Mouse (Mus musculus) spleen, postnatal 36 days (tissue): Measurements from ENCODE around the gene Asb4.

Experiments
- DNase-seq, 2 experiments: peaks; one replicate each; pipeline ENCODE4 v3.0.0; 2022; ENCODE audit warnings: low spot score in 2 of 2, mixed read lengths in 1 of 2

Gene Asb4

DNA sequence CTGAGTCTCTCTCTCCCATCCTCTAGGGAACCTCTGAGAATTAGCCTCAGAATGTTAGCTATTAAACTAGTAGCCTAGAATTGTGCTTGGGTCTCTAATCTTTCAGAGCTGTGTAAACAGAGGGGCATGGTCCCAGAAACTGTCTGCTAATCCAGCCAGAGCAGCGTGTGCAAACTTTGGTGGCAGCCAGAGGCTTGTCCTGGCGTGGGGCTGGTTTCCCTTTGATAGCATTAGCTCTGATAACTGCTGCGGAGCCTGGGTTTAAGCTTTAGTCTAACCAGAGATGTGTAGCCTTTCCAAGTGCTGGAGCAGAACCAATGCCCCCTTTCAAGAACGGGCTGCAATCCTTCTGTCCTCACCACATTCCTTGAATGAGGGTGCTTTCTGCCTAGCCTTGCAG, 11.8 kb downstream of the Asb4 start:
- DNase-seq, result no peak

DNA sequence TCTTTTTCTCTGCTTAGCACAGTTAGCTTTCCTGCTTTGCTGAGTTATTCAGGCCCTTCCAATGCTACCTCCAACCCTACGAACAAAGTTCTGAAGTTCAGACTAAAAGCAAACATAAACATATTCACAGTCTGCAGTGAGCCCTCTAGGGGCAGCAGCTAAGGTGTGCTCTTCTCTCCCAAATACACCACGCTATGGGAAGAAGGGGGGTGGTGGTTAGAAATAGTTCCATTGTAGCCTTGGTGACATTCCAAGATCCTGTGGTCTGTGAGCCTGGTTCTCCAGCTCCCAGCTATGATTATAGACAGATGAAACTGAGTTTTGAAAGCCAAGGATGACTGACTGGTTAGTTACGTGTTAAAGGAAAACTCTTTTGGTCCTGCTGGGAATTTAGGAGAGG, 13.6 kb downstream of the Asb4 start:
- DNase-seq, result no peak

DNA sequence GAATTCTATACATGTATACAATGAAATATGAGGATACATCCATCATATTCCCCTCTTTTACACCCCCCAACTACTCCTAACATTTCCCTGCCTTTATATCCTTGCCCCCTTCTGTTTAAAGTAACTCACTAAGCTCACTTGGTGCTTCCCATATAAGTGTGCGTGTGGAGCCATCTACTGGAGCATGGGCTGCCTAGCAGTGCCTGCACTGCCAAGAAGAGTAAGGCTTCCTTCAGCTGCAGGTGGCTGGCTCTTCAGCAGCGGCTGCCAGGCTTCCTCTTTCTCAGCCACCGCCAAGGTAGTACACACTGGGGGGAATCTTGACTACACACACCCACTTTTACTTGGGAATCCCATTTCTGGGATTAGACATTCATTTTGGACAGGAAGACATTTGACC, 18.2 kb downstream of the Asb4 start:
- peak; percentile 40 to 44 for DNase-seq

DNA sequence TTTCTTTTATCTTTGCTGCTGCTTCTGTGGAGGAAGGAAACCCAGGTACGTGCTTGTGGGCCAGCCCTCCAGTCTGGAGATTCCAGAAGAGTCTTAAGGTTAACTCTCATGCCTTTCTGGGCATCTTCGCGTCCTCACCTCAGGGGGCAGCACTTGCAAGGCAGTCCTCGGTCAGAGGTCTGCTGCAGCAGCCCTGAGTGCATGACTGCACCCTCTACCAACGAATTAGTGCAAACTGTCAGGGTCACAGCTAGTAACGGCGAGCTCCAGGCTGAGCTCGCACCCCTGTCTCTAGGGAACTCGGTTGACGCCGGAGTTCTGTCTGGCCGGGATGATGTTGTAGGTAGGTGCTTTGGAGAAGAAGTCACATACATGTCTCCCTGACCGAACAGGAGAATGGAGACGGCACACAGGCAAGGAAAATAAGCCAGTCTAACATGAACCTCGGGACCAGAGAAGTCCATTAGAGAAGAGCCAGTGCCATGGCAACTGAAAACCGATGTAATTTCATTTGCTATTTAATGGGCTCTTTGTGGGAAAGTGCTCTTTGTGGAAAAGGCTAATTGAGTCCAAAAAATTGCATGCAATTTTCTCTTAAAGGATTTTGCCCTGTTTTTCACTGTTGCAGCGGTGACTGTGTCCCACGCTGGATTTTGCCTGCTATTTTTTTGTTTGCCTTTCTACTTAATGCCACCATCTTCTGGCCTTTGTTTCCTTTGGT, 20.1 kb downstream of the Asb4 start:
- no peak for DNase-seq

DNA sequence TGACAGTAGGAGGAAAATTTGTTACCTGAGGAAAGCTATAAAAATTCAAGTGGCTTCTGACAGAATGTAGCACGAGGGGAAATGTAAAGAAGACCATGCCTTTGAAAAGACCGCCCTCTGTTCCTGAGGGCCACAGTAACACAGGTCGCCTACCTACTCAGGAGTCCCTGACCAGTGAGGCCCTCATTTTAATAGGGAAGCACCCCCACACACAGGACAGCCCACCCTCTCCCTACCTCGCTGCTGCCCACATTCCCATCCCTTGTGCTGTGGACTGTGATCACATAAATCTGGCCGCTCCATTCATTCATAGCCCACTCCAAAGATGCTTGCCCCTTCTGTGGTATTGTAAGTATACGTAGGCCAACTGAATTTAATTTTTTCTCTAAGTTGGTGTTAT, 20.8 kb downstream of the Asb4 start:
- DNase-seq, result no peak

DNA sequence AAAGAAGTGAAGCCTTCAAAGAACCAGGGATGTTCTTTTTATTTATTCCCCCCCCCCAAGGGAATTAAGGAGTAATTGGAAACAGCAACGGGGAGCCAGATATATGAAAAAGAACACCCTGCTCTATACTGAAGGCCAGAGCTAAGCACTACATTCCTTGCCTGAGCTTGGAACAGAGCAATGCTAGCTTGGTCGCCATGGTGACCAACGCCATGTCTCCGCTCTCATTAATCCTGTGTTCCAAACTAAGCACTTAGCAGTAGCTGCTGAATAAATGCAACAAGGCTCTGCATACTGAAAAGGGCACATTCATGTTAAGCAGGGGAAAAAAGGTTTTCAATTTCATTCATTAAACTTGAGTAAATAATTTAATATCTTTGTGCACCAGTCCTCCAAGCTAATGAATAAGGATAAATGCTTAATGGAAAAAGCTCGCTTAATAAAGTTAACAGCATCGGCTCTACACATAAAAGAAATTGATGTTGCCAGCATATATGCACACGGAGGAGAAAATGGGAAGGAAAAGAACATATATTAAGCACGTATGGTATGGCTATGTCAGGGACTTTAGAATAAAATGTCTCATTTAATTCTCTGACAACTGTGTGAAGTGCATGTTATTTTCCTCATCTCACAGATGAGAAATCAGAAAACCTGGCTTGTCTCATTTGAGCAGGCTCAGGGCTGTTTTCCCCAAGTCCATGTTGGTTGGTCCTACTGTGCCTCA, 25.4 kb downstream of the Asb4 start:
- DNase-seq, result no peak

DNA sequence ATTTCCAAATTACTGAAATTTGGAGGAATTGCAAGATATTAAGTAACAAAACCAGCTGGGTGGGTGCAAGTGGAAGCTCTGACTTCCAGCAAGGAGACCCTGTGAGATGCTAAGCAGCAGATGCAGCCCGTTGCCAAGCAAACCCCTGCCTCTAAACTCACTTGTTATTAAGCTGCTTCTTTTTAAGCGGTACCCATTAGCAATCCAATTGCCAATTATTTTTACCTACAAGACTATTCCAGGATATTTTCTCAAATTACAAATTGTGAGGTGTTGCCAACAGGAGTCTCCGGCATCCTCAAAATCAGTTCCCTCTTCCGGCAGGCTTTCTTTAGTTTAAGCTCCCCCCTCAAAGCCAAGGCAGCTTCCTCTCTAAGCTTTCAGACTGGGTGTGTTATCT, 26.5 kb downstream of the Asb4 start:
- DNase-seq, result no peak

DNA sequence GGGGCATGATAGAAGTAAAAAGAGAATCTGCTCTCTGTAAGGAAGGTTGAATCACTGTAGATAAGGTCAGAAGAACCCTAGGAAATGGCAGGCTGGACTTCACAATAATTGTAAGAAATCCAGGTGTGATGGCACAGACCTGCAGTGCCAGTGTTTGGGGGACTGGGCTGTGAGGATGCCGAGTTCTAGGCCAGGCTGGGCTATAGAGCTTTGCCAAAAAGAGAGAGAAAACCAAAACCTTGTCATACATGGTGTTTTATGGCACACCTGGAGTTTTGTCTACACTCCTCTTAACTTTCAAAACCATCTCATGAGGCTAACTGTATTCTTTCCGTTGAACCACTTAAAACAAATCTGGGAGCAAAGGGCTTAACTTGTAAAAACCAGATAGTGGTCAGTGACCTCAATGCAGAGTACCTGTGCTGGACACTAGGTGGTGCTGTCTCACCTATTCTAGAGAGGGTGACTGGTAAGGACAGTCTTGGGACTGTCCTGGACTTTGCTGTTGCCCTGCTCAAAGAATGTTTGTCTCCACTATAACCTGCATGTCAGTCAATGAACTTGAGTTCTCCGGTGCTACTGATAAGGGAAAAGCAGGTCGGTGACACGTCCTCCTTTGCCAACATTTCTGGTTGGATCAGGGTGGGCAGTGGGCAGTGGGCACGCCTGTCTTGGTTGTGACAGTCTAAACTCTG, 27.7 kb downstream of the Asb4 start:
- DNase-seq, result peak; percentile 41 to 45

DNA sequence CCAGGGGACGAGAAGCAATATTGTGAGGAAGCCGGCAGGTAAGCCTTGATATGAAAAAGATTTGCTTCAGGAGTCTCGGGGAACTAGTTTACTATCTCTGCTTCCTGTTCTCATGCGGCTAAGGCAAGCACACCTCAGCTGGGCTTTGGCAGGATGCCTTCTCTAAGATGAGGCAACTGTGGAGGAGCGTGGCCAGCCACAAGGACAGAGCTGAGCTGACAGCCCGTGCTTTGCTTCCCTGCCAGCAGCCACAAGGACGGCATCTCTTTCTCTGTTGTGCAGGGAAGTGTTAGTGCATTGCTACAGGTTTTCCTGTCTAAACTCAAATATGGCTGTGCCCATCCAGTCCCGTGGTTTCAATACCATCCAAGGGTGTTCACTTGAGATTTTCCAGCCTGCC, 30.1 kb downstream of the Asb4 start:
- DNase-seq, result peak in 1 of 2 experiments; percentile 9

DNA sequence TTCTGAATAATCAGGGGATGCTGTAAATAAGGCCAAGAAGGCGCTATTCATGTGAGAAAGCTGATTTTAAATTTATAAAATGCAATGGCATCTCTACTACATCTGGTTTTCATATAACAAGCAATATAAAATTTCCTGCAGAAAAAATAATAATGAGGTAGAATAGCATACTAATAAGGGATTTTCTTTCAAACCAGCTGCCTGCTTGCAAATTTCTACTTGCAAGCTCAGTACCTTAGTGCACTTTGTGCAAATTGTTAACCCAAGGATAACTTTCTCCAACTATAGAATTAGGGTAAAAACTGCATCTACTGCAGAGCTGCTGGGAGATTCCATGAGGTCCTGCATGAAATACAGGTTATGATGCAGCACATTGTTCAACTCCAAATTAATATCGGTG, 38.3 kb downstream of the Asb4 start:
- no peak for DNase-seq

DNA sequence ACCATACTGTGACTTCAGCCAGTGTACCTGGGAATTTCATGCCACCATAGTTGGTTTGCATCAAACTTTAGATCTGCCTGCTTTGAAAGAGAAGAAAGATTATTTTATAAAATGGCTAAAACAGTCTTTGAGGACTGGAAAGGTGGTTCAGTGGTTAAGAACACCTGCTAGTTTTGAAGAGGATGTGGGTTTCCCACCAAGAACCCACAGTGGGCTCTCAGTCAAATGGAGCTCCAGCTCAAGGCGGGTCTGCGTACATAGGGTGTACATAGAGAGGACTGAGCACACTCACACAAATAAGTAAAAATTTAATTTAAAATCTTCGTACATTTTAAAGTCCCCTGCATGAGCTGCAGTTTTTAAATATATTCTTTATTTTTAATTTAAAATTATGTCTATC, 39.2 kb downstream of the Asb4 start:
- DNase-seq, result no peak

DNA sequence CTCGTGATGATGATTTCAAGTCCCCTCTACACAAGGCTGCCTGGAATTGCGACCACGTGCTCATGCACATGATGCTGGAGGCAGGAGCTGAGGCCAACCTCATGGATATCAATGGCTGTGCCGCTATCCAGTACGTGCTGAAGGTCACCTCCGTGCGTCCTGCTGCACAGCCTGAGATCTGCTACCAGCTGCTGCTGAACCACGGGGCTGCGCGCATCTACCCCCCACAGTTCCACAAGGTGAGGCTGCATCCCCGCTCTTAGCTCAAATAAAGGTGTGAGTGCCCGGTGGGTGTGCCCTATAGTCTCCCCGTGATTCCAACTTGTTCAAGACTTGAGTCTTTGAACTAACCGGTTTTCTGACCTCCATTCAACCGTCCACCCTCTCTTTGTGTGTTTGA, 40.4 kb downstream of the Asb4 start:
- DNase-seq, result no peak

DNA sequence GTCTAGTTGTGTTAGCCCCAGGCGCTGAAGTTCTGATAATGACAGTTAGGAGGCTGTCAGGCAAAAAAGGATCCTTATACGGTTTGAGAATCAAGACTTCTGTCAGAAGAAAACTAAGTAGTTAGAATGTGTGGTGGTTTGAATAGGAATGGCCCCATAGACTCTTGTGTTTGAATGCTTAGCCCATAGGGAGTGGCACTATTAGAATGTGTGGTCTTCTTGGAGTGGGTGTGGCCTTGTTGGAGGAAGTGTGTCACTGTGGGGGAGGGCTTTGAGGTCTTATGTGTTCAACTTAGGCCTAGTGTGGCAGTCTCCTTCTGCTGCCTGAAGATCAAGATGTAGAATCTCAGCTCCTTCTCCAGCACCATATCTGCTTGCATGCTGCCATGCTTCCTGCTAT, 43.8 kb downstream of the Asb4 start:
- no peak for DNase-seq

DNA sequence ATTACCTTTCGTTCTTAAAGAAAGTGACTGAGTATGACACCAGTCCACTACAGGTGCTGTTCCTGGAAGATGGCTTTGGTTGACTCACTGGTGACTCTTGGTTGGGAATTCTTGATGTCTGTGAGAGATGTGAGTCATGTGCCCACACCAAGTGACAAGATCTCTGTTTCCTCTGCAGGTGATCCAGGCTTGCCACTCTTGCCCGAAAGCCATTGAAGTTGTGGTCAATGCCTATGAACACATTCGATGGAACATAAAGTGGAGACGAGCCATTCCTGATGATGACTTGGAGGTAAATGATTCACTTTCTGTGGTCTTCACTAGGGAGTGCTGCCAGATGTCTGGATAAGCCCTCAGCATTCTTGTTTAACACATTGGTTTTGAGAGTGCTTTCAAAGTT, 46.4 kb downstream of the Asb4 start:
- no peak for DNase-seq

DNA sequence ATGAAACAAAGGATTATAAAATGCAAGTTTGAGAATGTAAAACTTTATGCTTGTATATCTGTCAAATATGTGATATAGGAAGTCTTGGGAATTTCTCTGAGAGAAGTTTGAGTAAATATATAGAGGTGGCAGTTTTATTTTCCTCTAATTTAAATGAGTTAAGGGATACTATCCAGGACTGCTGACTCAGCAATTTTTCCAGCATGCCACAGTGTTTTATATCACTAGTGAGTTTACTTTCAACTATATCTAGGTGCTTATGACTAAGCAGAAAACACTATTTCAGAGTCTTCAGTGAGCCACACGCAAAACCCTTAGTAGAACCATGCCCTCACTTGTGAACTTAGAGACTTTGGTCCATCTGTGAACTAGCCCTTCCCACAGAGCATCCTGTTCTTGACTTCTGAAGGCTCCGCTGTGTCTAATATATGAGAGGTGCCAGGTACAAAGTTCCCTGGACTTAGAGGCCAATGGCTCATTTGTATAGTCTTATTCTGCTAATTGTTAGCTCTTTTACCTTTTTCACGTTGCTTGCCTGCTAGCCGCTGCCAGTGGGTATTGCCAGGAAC, 46.9 kb downstream of the Asb4 start:
- DNase-seq, result no peak

DNA sequence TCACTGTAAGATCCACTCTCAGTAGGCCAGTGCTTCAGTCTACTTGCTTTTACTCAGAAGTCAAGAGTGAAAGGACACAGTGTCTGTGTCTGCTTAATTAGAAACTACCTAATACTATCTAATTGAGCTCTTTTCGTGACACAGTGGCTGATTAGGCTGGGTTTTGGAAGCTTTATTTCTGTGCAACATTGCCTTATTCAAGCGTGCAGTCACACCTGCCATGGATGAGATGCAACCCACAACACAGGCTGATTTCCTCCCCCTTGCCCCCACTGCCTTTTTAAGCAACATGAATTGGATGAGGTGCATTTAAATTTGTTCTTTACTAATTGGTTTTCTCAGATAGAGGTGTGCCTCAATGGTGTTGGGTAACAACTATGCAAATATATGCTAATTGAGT, 50.7 kb downstream of the Asb4 start:
- DNase-seq, result no peak

DNA sequence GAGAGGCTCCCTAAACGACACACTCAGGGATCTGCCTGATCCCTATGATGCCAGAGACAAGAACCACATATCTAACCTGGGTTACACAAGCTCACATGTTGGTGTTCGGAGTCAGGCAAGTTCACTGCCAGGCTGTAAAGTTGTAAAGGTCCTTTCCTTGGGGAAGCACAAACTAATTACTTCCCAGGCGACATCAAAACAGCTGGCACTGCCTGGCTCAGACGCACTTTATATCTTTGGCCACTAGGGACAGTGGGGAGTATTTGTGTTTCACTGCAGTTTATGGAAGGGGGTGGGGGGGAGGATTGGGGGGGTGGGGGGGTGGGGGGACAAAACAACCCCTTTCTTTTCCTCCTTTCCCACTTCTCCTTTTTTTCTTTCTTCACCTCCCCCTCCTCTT, 54.6 kb downstream of the Asb4 start:
- DNase-seq, result no peak

DNA sequence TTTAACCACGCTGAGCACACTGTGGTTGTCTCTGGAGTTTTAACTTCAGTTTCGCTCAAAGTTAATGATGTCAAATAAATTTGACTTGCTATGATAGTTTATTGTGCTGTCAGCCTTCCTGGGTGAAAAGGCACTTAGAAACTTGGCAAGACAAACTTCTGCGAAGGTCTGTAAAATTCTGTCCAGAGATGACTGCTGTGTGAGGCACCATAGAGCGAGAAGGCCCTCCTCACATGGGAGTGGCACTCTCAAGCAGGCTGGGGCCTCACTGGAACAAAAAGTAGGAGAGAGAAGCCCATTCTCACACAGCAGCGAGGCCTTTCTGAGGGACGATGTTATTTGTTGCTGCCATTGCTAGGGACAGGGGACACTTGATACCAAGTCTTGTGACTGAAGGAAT, 58.0 kb downstream of the Asb4 start:
- no peak for DNase-seq

DNA sequence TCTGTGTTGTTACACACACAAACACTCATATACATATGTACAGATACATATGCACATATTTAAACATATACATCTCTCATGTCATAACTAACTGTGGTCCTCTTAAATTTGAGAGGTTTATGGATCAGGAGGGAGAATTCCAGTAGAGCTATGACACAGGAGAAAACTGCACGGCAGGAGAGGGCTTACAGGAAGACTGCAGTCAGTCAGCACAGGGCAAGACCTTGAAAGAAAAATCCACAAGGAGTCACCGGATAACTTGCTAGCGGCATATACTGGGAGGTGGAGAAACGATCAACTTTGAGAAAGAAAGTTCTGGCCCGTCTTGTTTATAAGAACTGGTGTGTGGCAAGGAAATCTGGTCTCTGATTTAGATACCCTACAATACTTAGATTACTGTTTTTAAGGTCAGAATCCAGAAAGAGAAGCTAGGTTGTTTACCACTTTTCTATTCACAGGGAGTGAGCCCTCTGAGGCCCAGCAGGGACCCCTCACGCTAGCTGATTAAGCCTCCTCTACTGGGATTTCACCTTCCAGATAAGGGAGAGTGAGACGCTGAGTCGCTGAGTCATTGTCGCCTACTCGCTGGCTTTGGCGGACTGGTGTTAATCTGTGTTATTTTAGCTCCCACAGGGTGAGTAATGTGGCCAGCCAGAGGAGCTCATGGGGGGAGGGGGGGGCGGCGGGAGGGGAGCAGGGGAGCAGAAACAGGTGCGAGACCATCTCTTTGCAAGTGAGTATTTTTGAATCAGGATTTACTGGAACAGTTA, 59.3 kb downstream of the Asb4 start:
- DNase-seq, result no peak

DNA sequence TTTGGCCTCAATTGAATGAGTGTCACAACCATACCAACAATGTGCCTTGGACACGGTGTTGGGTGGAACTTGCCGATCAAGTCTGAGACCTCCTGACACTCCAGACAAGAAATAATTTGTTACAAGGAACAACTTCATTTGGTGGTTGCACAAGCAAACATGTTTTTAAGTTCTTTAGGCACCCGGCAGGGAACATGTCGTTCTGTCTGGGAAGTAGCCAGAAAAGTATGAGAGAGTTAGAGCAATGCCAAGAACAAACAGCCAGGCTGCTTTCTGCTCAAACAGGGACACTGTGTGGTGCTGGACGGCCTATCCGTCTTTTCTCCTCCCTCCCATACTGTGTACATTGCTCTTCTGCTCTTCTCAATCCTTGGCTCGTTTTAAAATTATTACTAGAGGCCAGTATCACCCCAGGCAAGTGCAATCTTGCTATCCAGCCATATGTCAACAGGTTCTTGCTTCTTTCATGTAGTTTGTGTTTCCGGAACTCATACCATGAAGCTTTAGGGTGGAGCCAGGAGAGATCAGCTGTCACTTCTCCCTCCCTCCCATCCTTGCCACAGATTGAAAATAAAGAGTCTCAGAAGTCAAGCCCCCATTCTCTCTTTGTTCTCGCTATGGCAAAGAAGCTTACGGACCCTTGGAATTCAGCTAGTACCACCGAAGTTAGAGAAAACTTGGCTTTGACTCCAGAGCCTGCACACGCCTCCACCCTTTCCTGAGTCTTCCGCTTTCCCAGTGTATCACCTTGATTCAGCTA, 60.1 kb downstream of the Asb4 start:
- no peak for DNase-seq

DNA sequence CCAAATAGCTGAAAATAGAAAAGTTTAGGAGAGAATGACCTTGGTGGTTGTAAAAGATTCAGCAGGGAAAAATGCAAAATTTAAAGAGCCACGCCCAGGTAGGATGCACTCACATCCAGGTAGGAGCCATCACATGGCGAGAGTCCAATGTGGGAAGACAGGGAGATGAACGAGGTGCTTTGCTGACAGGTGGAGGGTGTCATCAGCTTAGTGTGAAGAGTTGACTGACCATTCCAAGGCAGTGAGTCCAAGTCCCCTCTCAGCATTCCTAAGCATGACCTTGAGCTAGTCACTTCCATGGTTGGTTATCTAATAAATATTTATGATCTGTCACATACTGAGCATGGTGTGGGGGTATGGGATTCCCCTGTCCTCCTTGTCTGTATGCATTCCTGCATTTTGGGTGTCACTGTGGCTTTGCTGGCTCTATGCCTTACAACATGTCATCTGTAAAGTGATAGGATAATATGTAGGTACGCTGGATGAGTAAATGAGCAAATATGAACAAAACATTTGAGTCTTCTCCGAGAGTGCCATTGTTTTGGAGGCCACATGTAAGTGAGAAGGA, 61.2 kb downstream of the Asb4 start:
- no peak for DNase-seq
